Mouse (Mus musculus) thymus, postnatal 14 days (tissue): ENCODE measurements around the gene Smpd1.

ENCODE experiments used
- DNase-seq: peaks from one replicate; pipeline ENCODE4 v3.0.0; 2021

Smpd1 gene

DNA sequence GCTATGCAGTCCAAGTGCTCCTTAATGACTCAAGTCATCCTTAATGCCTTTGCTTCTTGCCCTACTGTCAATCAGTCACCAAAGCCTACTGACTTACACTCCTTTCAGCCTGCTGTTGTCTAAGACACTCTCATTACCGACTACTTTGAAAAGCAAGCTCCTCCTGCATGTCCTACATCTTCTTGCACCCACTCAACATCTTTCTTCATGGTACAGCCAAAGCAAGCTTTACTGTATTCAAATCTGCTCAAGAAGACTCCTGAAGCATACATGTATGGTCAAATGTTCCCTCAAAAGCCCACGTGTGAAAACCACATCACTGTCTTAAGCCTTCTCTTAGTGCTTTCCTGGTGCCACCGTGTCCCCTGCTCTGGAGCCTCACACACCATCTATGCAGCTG, 9.2 kb downstream of the Smpd1 start:
- DNase-seq: no peak

DNA sequence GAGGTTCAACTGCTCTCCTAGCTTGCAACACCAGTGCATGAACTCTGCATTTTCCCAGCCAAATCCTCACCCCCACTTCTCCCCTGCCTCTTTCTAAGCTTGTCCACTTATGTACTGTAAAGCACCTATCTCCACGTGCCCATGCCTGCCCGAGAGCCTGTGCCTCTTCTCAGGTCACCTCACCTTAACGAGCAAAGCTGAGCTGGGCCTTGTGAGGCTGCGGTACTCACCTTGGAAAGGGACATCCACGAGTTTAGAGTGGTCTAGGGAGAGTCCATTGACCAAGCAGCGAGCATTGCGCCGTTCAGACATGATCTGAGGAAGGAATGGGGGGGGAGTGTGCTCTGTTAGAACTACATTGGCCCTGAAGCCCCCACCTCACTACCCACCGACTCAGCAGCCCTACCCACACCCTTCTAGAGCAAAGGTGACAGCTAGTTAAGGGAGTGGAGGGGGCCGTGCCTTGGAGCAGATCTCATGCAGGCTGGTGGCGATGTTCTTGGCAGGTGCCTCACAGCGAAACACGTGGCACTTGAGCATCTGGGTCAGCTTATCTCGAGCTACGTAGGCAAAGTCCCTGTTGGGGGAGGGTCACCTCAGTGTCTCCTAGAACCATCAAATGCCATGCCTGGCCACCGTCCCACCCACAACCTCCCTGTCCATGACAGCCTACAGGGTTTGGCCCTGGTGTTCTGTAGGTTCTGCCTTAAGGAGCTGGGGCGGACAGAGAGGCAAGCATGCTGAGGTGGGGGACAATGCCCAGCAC, 11.1 kb downstream of the Smpd1 start:
- DNase-seq: no peak

DNA sequence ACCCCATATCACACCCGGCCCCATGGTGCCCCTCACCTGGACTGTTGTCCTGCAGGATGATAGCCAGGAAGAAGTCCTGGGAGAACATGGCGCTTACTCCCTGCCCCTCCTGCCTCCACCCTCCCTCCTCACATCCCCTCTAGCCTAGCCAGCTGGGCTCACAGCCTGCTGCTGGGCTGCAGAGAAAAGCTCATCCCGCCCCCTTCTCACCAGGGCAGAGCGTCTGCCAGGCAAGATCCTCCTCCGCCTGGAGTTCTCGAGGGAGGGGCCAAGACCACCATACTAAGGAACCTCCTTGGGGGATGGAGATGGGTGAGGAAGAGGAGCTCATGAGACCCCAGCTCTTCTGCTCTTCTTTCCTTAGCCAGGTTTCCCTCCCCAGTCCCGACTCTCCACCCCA, 14.4 kb downstream of the Smpd1 start:
- DNase-seq: no peak

DNA sequence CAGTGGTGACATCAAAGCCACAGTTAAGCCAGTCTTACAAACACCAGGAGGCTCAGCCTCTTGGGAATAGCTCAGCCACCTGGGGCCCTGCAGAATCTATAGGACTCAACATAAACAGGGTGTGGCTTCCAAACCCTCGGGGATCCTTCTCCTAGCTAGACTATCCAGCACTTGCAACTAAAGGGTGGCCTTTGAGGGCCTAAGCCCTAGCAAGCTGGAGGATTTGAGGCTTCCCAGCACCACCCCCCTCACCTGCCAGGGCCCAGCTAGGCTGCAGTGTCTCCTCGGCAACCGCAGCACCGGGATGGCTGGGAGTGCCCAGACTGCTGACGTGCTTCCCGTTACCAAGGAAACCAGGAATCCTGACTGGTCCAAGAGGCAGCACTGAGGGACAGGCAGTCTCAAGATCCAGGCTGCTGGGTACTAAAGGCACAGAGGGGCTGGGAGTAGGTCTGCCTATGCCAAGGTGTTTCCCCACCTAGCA, 14.9 kb downstream of the Smpd1 start:
- no peak for DNase-seq

DNA sequence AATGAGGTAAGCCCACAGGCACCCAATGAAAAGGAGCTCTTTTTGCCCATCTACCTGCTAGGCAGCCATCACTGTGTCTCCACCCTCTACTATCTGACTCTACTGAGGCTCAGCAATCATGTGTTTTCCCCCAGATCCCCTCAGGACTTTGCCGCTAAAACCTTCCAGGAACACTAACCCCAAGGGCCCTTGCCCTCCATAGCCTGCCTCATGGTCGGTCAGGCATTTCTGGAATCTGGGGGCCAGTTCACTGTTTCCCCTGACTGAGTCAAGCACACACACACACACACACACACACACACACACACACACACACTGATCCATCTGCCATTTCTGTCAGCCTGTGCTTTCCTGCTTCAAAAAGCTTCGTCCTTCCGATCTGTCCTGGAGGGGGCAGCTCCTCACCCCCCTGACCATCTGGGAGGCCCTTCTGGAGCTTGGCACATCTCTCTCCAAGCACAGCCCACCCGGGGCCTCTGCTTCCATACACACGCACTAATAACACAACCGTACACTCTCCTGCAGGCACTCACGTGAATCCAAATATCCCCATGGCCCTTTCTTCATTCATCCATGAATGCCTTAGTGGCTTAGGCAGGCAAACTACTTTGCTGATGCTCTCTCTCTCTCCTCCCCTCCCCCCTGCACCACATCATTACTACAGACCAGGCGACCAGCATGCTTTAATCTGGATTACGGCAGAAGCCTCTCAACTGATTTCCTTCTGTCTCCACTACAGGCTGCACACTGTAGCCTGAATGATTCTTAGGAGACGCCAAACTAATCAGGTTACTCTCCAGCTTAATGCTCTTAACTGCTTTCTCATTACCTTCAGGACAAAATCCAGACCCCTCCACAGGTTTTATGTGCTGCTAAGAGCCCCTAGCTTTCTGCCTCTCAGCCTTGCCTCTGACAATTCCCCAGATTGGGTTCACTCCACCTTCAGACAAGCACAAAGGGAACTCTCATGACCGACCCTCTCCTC, 15.6 kb downstream of the Smpd1 start:
- no peak for DNase-seq

DNA sequence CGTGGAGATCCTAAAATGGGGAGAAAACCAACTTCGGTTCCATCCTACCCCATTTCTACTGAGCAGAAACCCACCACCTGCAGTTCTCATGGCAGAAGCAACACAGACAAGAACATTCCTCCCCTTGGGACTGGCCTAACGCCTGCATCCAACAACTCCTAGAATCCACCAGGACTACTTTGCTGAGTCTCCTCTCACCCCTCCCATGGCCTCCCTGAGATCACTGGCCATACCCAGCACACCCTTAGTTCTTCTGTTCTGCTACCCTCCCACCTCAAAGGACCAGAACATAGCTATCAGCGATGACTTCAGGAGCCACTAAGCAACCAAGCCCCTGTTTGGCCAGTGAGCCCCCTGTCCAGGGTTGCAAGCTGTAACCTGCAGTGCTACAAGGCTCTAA, 16.6 kb downstream of the Smpd1 start:
- DNase-seq: no peak

DNA sequence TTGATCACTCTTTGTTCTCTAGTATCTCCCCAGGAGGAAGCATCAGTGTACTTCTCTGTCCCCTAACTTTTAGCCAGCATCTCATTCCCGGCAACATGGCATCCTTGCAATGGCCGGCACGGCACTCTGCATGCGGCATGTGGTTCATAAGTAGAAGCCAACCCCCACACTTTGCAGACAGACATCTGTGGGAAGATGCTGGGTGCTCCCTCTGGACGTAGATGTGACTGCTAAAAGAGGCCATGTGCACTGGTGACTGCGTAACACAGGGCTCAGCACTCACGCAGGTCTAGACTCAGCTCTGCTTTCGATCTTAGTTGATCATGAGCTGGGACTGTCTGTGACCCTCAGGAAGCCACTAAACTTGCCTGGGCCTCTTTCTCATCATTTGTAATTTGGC, 18.8 kb downstream of the Smpd1 start:
- DNase-seq: no peak

DNA sequence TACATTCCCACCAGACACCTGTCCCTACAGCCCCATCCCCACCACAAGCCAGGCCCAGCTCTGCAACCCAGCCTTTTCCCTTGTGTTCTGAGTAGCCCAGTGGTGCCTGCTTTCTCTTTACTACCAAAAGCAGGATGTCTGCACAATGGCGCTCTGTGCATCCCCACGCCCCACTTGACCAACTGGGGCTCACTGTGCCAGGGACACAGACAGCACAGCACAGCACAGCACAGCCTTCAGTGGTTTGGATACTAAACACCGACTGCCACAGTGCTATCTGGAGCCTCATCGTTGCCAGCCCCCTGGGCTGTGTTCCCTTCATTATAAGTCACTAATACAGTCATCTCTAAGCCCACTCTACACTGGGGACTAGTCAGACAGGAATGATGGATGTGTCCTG, 20.4 kb downstream of the Smpd1 start:
- no peak for DNase-seq

- DNase-seq: no peak
Observed at GRCm38 (mm10) chr7:105576166-105576748, 22.1 kb downstream of the Smpd1 start.

DNA sequence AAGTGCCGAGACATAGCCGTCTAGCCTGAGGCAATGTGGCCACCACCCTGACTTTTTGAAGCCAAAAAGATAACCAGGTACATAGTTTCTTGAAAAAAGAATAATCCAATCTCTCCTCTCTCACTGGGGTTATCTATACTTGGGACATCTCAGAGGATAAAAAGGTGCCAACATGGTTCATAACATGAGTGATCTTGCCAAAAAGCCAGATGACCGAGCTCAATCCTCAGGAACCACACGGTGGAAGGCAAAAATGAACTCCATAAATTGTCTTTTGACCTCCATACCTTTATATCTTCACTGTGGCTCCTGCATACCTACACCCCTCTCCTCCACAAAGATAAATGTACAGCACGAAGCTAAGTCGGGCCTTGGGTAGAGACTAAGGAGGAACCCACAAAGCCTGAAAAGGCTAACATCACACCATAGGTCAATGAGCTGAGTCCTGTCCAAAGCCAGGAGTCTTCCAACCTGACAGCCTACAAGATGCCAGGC, 23.3 kb downstream of the Smpd1 start:
- no peak for DNase-seq

DNA sequence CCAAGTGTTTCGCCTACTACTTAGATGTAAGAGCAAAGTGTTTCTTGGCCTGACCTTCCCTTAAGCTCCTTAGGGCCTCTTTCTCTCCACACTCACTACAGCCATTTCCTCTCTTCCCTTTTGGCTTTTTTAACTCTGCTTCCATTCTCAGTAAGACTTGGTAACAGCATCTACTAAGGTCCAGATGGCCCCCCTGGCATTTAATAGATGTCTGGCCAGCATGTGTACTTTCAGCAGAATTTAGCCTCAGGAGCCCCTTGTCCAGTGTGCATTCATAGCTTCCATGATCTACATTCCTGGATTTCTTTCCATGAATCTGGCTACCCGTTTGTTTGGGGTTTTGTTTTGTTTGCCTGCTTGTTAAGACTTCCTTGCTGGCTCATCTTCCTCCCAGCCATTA, 24.3 kb downstream of the Smpd1 start:
- DNase-seq: no peak

GRCm38 (mm10) chr7:105580627-105581089, 26.5 kb downstream of the Smpd1 start:
- DNase-seq: no peak

- DNase-seq: peak; percentile 64
Observed at GRCm38 (mm10) chr7:105581094-105581703, 27.0 kb downstream of the Smpd1 start, which contains the start of gene Apbb1. Apbb1 (minus strand) TSS chr7:105581653.

DNA sequence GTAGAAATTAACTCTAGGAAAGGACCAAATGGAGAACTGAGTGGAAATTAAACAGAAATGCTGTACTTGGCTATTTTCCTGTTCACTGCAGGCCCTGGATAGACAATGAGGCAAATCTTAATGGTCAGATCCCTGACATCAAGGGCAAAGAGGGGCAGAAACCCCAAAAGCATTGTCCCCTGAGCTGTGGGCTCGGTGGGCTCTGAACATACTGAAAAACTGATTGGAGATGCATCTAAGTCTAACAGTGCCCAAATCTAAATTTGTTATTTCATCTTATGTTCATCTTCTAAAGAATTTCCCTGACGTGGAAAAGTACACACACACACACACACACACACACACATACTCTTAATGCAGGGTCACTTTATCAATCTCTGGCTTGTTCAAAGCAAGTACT, 27.8 kb downstream of the Smpd1 start:
- DNase-seq: no peak

DNA sequence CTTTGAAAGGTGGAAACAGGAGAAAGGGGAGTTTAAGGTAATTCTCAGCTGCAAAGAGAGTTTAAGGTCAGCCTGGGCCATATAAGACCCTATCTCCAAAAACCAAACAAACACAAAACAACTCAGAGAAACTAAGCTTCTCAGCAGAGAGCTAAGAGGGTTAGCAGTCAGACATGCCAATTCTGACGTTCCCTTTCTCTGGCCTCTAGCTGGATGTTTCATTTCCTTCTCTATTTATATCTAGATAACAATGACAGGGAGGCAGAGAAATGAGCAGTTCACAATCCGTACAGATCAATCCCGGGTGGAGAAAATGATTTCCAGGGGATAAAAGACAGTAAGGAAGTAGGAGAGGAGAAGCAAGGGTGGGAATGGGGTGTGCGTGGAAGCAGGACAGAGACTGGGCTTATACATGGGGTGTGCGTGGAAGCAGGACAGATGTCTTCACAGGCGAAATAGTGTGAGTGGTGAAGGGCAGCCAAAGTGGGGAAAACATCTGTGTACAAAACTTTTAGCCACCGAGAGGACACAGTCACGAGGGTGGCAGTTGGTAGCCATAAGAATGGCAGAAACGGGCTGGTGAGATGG, 34.3 kb downstream of the Smpd1 start:
- no peak for DNase-seq

DNA sequence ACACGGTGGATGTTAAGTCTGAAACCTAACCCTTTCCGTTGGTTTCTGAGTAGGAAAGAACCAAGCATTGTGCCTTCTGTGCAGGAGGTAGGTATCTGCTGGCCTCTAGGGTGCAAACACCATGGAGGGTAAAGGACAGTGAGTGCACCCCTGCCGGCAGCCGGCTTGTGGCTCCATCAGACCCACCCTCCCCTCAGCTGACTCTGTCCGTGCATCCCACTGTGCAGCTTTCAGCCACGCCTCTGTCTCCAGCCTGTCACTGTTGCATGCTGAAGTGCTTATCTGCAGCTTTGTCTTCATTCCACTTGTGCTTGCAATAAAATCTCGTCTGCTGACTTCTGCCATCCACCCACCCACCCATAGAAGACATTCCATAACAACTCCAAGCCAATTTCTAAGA, 35.9 kb downstream of the Smpd1 start:
- no peak for DNase-seq

DNA sequence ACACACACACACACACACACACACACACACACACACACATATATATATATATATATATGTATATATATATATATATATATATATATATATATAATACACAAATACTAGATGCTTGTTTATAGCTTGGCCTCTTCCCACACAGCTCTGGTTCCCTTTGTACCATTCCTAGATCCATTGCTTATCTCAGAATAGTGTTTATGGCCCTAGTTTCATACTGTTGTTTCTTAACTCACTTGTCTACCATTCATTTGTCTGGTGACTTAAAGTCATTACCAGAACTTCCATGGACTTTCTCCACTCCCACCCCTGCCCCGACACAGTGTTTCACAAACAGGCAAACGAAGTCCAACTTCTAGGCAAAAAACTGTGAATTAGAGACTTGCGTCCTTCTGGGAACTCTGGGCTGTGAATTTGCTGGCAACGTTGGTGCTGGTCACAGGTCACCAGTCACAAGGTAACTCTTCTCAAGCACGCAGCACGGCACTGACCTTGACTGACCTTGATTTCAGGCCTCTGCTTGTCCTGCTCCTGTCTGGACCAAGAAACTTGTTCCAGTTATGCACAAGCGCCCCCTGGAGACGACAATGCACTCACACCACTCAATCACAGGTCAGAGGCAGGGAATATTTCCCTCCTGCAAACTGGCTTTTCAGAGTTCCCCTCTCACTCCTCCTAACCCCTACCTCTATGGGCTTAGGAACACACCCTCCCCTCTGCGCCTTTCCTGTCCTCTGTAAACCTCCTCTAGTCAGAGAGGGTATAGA, 48.9 kb downstream of the Smpd1 start:
- DNase-seq: peak; percentile 49
